Mouse (Mus musculus): ENCODE measurements around the gene C1ql4.

GRCm38 (mm10) chr15:99099984-99100383, 12.4 kb upstream of the C1ql4 start:
- TF ChIP-seq CTCF (IDR thresholded peaks at IDR 0.05; ENCODE audit: low read depth, low read length) (no peak), TAL1 (conservative IDR thresholded peaks at IDR 0.05; ENCODE audit: low read depth, low read length) (no peak)
